Comparison of ENCODE assay signal across 15 mouse cellular contexts in genomic region chr8:57965508-57965907, GRCm38 (mm10).
"Had no signal": no experiment of that assay in that cellular context is flagged by ENCODE, and none has a peak within 500 bp of the region (broad histone marks: within the 10 kb centered on the region; RNA-seq: fewer than 3 reads in every experiment).

No protein-coding gene starts in this region.

- H3K4me1 ChIP-seq: limb, embryonic 15.5 days; liver, embryonic 12.5 days; stomach, embryonic 15.5 days had no signal

- H3K9me3 ChIP-seq: limb, embryonic 15.5 days; liver, embryonic 12.5 days; lung, embryonic 15.5 days; neural tube, embryonic 15.5 days; stomach, embryonic 15.5 days had no signal

- H3K4me2 ChIP-seq: limb, embryonic 15.5 days; liver, embryonic 12.5 days; lung, embryonic 15.5 days; neural tube, embryonic 15.5 days; stomach, embryonic 15.5 days had no signal

- H3K27me3 ChIP-seq: limb, embryonic 15.5 days; liver, embryonic 12.5 days; neural tube, embryonic 15.5 days; stomach, embryonic 15.5 days had no signal

- H3K4me3 ChIP-seq: limb, embryonic 15.5 days; liver, embryonic 12.5 days; lung, embryonic 15.5 days; myocyte; neural tube, embryonic 15.5 days; stomach, embryonic 15.5 days had no signal

- DNase-seq: kidney, adult 2 months; kidney, postnatal 25 days; layer of hippocampus, adult 9-11 months; layer of hippocampus, postnatal 36 days; midbrain, embryonic 14.5 days; retina, postnatal 1 day; right cerebral cortex, postnatal 4 days; thymus, adult 2 months; thymus, postnatal 25 days had no signal

- H3K27ac ChIP-seq: limb, embryonic 15.5 days; liver, embryonic 12.5 days; lung, embryonic 15.5 days; neural tube, embryonic 15.5 days; stomach, embryonic 15.5 days had no signal

- H3K36me3 ChIP-seq: limb, embryonic 15.5 days; liver, embryonic 12.5 days; lung, embryonic 15.5 days; neural tube, embryonic 15.5 days; stomach, embryonic 15.5 days had no signal

- ATAC-seq: liver, embryonic 12.5 days had no signal

- H3K9ac ChIP-seq: limb, embryonic 15.5 days; liver, embryonic 12.5 days; lung, embryonic 15.5 days; neural tube, embryonic 15.5 days; stomach, embryonic 15.5 days had no signal
